Mouse (Mus musculus) megakaryocyte, embryonic 14.5 days (primary cell): Measurements from ENCODE around the gene Sbds. TPM values are rescaled to one million over a fixed set of nuclear protein-coding genes. Genes with fewer than 3 reads are reported as not detected.

Experiments used
- H3K27me3 ChIP-seq: replicated peaks from 2 replicates; pipeline ENCODE3; 2012; ENCODE audit warnings: inconsistent platforms
- H3K36me3 ChIP-seq: replicated peaks from 2 replicates; pipeline ENCODE3; 2012; ENCODE audit warnings: low read length, inconsistent platforms, mixed read lengths
- H3K4me1 ChIP-seq: 2 replicates; pipeline ENCODE4 v1.6.1; 2012; ENCODE audit warnings: inconsistent platforms
- H3K4me3 ChIP-seq: replicated peaks from 2 replicates; pipeline ENCODE3; 2012; ENCODE audit warnings: moderate library complexity, mild to moderate bottlenecking, inconsistent platforms
- H3K9me3 ChIP-seq: 2 replicates; pipeline ENCODE4 v1.6.1; 2012; ENCODE audit warnings: inconsistent platforms
- FLI1 ChIP-seq: IDR thresholded peaks from 2 replicates; pipeline ENCODE4 v1.6.1; 2012; ENCODE audit warnings: low read length, inconsistent platforms, mixed read lengths
- GATA1 ChIP-seq: IDR thresholded peaks from 3 replicates; pipeline ENCODE4 v1.6.1; 2012; ENCODE audit warnings: mixed read lengths, low read length, inconsistent platforms, borderline replicate concordance
- polyA plus RNA-seq: library from polyadenylated mRNA; stranded (reverse); fragments of >175 nt; gene quantifications from 2 replicates; pipeline ENCODE4 v1.2.3, GENCODE M21; 2012; ENCODE audit warnings: low replicate concordance; ENCODE audit not compliant: insufficient read depth

The Sbds gene
- polyA plus RNA-seq, 1 experiment: 16.0 TPM

DNA sequence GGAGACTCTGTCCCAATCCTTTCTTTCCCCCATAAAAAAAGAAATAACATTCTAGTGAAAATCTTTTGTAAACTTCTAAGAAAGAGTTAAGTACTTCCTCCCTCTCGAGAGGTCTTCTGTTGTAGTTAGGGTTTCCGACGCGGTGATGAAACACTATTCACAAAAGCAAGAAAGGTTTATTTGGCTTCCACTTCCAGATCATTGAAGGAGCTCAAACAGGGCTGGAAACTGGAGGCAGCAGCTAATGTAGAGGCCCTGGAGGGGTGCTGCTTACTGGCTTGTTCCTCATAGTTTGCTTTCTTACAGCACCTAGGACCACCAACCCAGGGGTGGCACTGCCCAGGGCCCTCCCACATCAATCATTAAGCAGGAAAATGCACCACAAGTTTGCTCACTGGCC lies 27.2 kb downstream of the Sbds start:
- no peaks in the 10 kb centered on the region for H3K27me3 ChIP-seq
- peaks cover 74% of the 10 kb centered on the region for H3K36me3 ChIP-seq
- no peaks in the 10 kb centered on the region for H3K9me3 ChIP-seq
- no peak overlapping the region for H3K4me3 ChIP-seq
- TF ChIP-seq GATA1 (no peak), FLI1 (no peak)
- peaks cover 53% of the 10 kb centered on the region for H3K4me1 ChIP-seq

DNA sequence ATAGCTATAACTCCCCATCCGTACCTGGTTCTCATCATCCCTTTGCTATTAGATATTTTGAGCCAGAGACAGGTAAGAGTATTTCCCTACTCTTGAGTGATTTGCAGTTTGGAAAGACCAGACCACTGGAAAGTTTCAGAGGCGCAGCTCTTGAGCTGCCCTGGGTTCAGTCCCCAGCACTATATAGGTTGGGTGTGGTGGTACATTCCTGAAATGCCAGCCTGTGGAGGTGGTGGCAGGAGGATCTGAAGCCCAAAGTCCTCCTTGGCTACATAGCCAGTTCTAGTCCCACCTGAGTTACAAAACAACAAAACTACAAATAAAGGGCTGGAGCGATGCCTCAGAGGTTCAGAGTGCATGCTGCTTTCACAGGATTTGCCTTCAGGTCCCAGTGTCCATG lies 28.5 kb downstream of the Sbds start:
- Histone ChIP-seq H3K36me3 (peaks cover 61% of the 10 kb centered on the region), H3K27me3 (no peaks in the 10 kb centered on the region), H3K9me3 (no peaks in the 10 kb centered on the region), H3K4me1 (peaks cover 56% of the 10 kb centered on the region), H3K4me3 (no peak overlapping the region)
- no peak for TF ChIP-seq GATA1
- TF ChIP-seq FLI1: no peak

DNA sequence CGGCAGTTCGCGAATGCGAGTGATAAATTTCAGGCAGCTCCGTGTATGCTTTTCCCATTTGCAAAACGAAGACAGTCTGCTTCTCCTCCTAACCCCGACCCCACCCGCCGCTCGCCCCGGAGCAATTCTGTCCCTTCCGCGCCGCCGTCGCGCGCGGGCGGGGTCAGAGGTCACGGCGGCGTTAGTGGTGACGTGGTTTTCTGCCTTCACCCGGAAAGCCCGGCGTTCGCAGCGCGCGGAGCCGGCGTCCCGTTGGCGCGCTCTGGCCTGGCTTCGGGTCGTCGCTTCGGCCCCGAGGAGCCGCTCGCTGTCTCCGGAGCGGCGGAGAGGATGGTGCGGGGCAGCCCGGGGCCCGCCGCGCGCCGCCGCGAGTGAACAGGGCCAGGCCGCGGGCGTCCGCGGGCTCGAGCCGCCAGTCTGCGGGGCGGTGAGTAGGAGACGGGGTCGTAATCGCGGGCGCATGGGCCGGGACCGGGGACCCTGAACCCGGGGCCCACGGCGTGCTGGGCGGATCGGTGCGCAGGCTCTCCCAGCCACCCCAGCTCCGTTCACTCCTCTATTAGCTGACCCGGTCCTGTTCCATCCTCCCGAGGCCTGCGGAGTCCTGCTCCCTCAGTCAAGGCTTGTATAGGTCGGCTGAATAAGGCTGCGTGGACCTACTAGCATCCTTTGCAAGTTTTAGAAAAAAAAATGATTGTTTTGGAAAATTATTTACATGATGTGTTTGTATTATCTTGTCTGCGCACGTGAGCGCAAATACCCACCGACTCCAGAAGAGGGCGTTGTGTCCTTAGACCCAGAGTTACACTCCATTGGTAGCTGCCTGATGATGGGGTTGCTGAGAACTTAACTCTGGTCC lies 33.0 kb downstream of the Sbds start:
- Histone ChIP-seq H3K27me3 (no peaks in the 10 kb centered on the region), H3K4me1 (peaks cover 54% of the 10 kb centered on the region), H3K36me3 (peaks cover 49% of the 10 kb centered on the region), H3K4me3 (peak overlapping the region; percentile 99), H3K9me3 (no peaks in the 10 kb centered on the region; the same call in 1 of the 2 replicates)
- no peak for TF ChIP-seq GATA1
- TF ChIP-seq FLI1: no peak

DNA sequence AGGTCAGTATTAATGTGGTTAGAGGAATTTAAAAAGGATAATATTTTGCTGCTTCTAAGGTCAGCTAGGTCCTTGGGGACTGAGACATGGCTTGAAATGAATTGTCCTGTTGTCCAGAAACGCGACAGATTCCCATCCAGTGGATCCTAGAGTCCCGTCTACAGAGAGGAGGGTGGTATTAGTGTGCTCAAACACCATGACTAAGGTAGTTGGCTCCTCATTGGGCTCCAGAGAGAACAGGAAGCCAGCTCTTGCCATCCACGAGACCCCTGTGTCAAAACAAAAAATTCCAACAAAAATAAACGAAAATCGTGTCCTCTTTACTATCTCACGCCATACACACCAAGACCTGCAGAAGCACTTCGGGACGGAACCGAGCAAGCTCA lies 33.6 kb downstream of the Sbds start:
- TF ChIP-seq GATA1 (no peak), FLI1 (no peak)
- H3K36me3 ChIP-seq: peaks cover 49% of the 10 kb centered on the region
- H3K4me3 ChIP-seq: peak overlapping the region; percentile 99
- H3K4me1 ChIP-seq: peaks cover 54% of the 10 kb centered on the region
- H3K9me3 ChIP-seq: no peaks in the 10 kb centered on the region; the same call in 1 of the 2 replicates
- H3K27me3 ChIP-seq: no peaks in the 10 kb centered on the region

DNA sequence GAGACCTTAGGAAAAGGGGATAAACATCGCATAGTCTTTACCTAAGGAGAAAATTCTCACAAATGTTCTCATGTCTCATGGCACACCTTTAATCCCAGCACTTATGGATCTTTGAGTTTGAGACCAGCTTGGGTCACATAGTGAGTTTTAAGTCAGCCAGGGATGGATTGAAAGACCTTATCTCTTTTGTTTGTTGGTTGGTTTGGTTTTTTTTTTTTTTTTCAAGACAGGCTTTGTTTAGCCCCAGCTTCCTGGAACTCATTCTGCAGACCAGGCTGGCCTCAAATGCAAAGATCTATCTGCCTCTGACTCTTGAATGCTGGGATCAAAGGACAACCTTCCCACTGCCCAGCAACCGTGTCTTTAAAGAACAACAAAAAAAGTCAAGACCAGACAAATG lies 34.0 kb downstream of the Sbds start:
- no peak for TF ChIP-seq FLI1
- TF ChIP-seq GATA1: no peak
- Histone ChIP-seq H3K27me3 (no peaks in the 10 kb centered on the region), H3K4me1 (peaks cover 50% of the 10 kb centered on the region), H3K9me3 (no peaks in the 10 kb centered on the region; the same call in 1 of the 2 replicates), H3K4me3 (peak overlapping the region; percentile 99), H3K36me3 (peaks cover 45% of the 10 kb centered on the region)

DNA sequence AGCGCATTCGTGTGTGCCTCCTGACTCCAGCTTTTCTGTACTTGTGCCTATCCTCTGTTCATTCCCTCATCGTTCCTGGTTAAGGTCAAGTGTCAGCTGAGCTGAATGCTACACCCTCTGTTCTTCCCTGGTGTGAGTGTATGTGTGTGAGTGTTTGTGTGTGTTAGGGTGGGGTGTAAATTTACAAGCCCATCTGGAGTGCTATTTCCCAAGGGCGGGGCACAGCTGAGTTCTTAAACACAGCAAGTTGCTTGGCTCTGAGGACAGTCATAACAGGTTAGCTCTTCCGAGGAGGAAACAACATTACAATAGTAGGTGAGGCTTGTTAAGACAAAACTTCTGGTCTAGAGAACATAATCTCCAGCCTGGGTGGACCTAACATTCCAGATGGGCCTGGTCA lies 37.0 kb downstream of the Sbds start:
- no peak for TF ChIP-seq FLI1
- no peaks in the 10 kb centered on the region; the same call in 1 of the 2 replicates for H3K9me3 ChIP-seq
- H3K4me1 ChIP-seq: peaks cover 36% of the 10 kb centered on the region
- peaks cover 59% of the 10 kb centered on the region for H3K36me3 ChIP-seq
- no peaks in the 10 kb centered on the region for H3K27me3 ChIP-seq
- no peak overlapping the region for H3K4me3 ChIP-seq

DNA sequence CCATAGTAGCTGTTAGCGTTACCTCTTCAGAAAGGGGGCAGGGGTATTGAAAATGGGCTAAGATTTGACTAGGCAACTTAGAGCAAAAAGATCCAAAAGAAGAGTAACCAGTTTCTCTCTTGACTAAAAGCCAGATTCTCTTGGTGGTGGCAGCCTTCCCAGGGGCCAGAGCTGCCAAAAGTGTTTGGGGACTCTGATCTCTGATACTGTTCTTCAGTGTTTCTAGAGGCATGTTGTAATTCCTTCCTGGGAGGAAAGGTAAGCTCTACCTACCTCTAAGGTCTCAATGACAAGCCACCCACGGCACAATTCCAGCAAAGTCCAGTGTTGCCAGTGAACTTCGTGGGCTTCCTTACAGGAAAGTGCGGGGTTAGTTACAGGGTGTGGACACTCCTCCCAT lies 37.9 kb downstream of the Sbds start:
- peaks cover 68% of the 10 kb centered on the region for H3K36me3 ChIP-seq
- H3K4me3 ChIP-seq: no peak overlapping the region
- no peaks in the 10 kb centered on the region; the same call in 1 of the 2 replicates for H3K9me3 ChIP-seq
- H3K27me3 ChIP-seq: no peaks in the 10 kb centered on the region
- peaks cover 30% of the 10 kb centered on the region for H3K4me1 ChIP-seq
- TF ChIP-seq GATA1: no peak
- no peak for TF ChIP-seq FLI1

DNA sequence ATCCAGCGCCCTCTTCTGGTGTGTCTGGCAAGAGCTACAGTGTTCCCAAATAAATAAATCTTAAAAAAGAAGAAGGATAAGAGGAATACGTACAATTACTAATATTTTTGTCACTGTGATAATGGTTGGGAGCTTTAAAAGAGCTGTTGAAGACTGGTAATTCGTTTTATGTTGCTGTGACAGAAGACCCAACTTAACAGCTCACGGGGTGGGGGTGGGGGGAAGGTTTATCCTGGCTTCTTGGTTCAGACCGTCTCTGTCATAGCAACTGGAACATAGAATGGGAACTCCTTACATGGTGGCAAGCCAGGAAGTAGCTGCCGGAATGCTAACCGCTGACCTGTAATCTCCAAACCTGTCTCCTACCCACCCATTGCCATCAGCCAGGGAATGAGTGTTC lies 38.5 kb downstream of the Sbds start, which contains the start of gene Tmem248:
Tmem248 (plus strand) TSS at position 301 of the 400 bp plus-strand sequence.
- Histone ChIP-seq H3K4me1 (peaks cover 30% of the 10 kb centered on the region), H3K4me3 (no peak within 1 kb of the TSS), H3K36me3 (peaks cover 75% of the 10 kb centered on the region), H3K27me3 (no peaks in the 10 kb centered on the region), H3K9me3 (no peaks in the 10 kb centered on the region; the same call in 1 of the 2 replicates)
- no peak for TF ChIP-seq GATA1
- TF ChIP-seq FLI1: no peak

DNA sequence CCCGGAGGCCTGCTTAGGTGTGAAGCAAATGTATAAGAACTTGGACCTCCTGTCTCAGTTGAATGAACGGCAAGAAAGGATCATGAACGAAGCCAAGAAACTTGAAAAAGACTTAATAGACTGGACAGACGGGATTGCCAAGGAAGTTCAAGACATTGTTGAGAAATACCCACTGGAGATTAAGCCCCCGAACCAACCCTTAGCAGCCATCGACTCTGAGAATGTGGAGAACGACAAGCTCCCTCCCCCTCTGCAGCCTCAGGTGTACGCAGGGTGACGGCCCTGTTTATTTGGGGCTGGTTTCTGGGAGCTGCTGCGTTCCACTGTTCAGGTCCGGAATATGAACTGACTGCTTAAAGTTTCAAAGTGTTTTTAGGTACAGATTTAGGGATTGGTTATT lies 42.4 kb downstream of the Sbds start:
- H3K9me3 ChIP-seq: no peaks in the 10 kb centered on the region; the same call in 1 of the 2 replicates
- no peak for TF ChIP-seq GATA1
- TF ChIP-seq FLI1: no peak
- H3K27me3 ChIP-seq: no peaks in the 10 kb centered on the region
- no peak overlapping the region for H3K4me3 ChIP-seq
- H3K36me3 ChIP-seq: peaks cover 90% of the 10 kb centered on the region
- peaks cover 26% of the 10 kb centered on the region for H3K4me1 ChIP-seq

DNA sequence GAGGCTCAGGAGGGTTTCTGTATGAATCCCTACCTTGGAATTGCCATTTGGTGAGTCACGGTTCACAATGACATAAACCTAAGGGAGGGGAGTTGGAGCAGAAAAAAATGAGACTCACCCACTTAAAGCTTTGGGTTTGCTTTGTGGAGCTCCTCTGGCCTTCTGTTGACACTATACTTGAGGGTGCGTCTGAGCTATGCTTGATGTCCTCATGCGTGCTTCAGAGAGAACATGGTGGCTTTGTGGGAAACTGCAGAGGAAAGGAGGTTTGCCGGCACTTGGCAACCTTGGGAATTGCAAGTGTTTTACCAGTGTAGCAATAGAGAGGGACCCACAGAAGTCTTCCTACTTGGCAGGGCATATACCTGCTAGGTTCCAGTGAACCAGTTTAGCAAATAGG lies 48.0 kb downstream of the Sbds start:
- Histone ChIP-seq H3K4me1 (peaks cover 43% of the 10 kb centered on the region), H3K4me3 (no peak overlapping the region), H3K9me3 (no peaks in the 10 kb centered on the region), H3K36me3 (peaks cover 93% of the 10 kb centered on the region), H3K27me3 (no peaks in the 10 kb centered on the region)
- TF ChIP-seq GATA1 (no peak), FLI1 (no peak)
